Mouse (Mus musculus) C2C12 (cell line): ENCODE measurements around the gene Zc3h7a.

Source experiments
- CEBPB ChIP-seq: IDR thresholded peaks from one replicate; pipeline ENCODE4 v1.6.1; 2011; ENCODE audit warnings: low read depth, mild to moderate bottlenecking, control low read depth, moderate library complexity
- CTCF ChIP-seq: IDR thresholded peaks from one replicate; pipeline ENCODE4 v1.5.1; 2011; ENCODE audit not compliant: control insufficient read depth, insufficient read depth, insufficient read length
- MAX ChIP-seq: IDR thresholded peaks from one replicate; pipeline ENCODE4 v1.6.1; 2011; ENCODE audit warnings: mild to moderate bottlenecking, control low read depth
- USF1 ChIP-seq: IDR thresholded peaks from one replicate; pipeline ENCODE4 v1.6.1; 2011; ENCODE audit warnings: low read depth, mild to moderate bottlenecking, control low read depth, moderate library complexity

GRCm38 (mm10) chr16:11166431-11166830 is 9.8 kb downstream of the Zc3h7a start:
- TF ChIP-seq CTCF = no peak
- TF ChIP-seq USF1 = no peak
- TF ChIP-seq MAX = no peak
- TF ChIP-seq CEBPB = no peak
